Mouse (Mus musculus): Measurements from ENCODE around the gene Dbh.

Gene Dbh

GRCm38 (mm10) chr2:27163851-27164250 is 1.2 kb upstream of the Dbh start:
- no peak for DNase-seq (ENCODE audit: low read depth, low spot score)

- DNase-seq (ENCODE audit: low read depth, low spot score), result no peak
These were observed 1.0 kb downstream of the Dbh start for GRCm38 (mm10) chr2:27166074-27166473.

GRCm38 (mm10) chr2:27166999-27167398 is 2.0 kb downstream of the Dbh start:
- DNase-seq (ENCODE audit: low read depth, low spot score), result no peak

- no peak for DNase-seq (ENCODE audit: low read depth, low spot score)
These were observed 9.2 kb downstream of the Dbh start for GRCm38 (mm10) chr2:27174242-27174641.

- no peak for DNase-seq (ENCODE audit: low read depth, low spot score)
These were observed 10.7 kb downstream of the Dbh start for GRCm38 (mm10) chr2:27175696-27176267.

- no peak for DNase-seq (ENCODE audit: low read depth, low spot score)
These were observed 14.1 kb downstream of the Dbh start for GRCm38 (mm10) chr2:27179101-27179500.

- no peak for DNase-seq (ENCODE audit: low read depth, low spot score)
These were observed 16.9 kb downstream of the Dbh start for GRCm38 (mm10) chr2:27181907-27182306.

GRCm38 (mm10) chr2:27183734-27184133 is 18.7 kb downstream of the Dbh start:
- DNase-seq (ENCODE audit: low read depth, low spot score), result no peak

- DNase-seq (ENCODE audit: low read depth, low spot score), result no peak
These were observed 22.5 kb downstream of the Dbh start for GRCm38 (mm10) chr2:27187531-27187930.

GRCm38 (mm10) chr2:27189994-27190393 is 25.0 kb downstream of the Dbh start:
- no peak for DNase-seq (ENCODE audit: low read depth, low spot score)

- DNase-seq (ENCODE audit: low read depth, low spot score), result no peak
These were observed 33.7 kb downstream of the Dbh start for GRCm38 (mm10) chr2:27198551-27199246.

- no peak for DNase-seq (ENCODE audit: low read depth, low spot score)
These were observed 35.6 kb downstream of the Dbh start for GRCm38 (mm10) chr2:27200586-27200985.

- DNase-seq (ENCODE audit: low read depth, low spot score), result peak; percentile 30
These were observed 40.6 kb downstream of the Dbh start for GRCm38 (mm10) chr2:27205666-27206065.

GRCm38 (mm10) chr2:27206128-27206797 is 41.2 kb downstream of the Dbh start:
- no peak for DNase-seq (ENCODE audit: low read depth, low spot score)

GRCm38 (mm10) chr2:27207126-27207525 is 42.1 kb downstream of the Dbh start:
- no peak for DNase-seq (ENCODE audit: low read depth, low spot score)

- DNase-seq (ENCODE audit: low read depth, low spot score), result no peak
These were observed 44.3 kb downstream of the Dbh start for GRCm38 (mm10) chr2:27209370-27209769.

GRCm38 (mm10) chr2:27209816-27210215 is 44.8 kb downstream of the Dbh start:
- DNase-seq (ENCODE audit: low read depth, low spot score), result no peak

- no peak for DNase-seq (ENCODE audit: low read depth, low spot score)
These were observed 45.2 kb downstream of the Dbh start for GRCm38 (mm10) chr2:27210255-27210654.

- DNase-seq (ENCODE audit: low read depth, low spot score), result no peak
These were observed 45.7 kb downstream of the Dbh start for GRCm38 (mm10) chr2:27210676-27211210.

- no peak for DNase-seq (ENCODE audit: low read depth, low spot score)
These were observed 47.2 kb downstream of the Dbh start for GRCm38 (mm10) chr2:27211966-27212893.

- no peak for DNase-seq (ENCODE audit: low read depth, low spot score)
These were observed 50.5 kb downstream of the Dbh start for GRCm38 (mm10) chr2:27215537-27215936.

- DNase-seq (ENCODE audit: low read depth, low spot score), result no peak
These were observed 53.1 kb downstream of the Dbh start for GRCm38 (mm10) chr2:27218121-27218544.
